Mouse (Mus musculus) spleen, postnatal 10 days (tissue): ENCODE results near the gene Apobec3.
"Not testable (repeated sequence)": the region's sequence is repeated elsewhere in the genome, so short reads cannot be mapped to it uniquely, and the experiment has no call there.

Experiments
- DNase-seq, 2 experiments: peaks; one replicate each; pipeline ENCODE4 v3.0.0; 2021 to 2022; ENCODE audit warnings: low spot score in 2 of 2

The Apobec3 gene

DNA sequence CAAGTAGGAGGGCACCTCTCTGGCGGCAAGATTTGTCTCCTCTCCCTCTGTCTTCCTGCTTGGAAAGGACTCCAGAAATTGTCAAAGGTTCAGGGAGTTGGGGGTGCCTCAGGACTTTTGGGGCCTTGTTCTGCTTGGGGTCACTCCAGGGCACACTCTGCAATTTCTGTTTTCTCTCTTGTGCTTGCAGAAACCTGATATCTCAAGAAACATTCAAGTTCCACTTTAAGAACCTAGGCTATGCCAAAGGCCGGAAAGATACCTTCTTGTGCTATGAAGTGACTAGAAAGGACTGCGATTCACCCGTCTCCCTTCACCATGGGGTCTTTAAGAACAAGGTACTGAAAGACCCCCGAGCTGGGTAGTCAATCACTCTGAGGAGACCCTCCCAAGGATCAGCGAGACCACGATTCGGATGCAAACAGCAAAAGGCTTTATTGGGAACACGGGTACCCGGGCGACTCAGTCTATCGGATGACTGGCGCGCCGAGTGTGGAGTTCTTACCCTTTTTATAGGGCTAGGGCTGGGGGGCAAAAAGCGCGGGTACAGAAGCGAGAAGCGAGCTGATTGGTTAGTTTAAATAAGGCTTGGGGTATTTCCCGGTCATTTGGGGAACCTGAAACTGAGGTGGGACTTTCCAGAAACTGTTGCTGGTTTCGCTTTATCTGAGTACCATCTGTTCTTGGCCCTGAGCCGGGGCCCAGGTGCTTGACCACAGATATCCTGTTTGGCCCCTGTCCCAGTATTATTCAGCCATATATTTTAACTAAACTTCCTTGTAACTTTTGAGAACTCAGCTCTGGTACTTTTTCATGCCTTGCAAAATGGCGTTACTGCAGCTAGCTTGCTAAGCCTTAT is 4.0 kb downstream of the Apobec3 start:
- peak in 1 of 2 experiments; percentile 14 for DNase-seq

- peak in 1 of 2 experiments; percentile 13 for DNase-seq
Observed at GRCm38 (mm10) chr15:79896080-79896725, 4.7 kb downstream of the Apobec3 start.

DNA sequence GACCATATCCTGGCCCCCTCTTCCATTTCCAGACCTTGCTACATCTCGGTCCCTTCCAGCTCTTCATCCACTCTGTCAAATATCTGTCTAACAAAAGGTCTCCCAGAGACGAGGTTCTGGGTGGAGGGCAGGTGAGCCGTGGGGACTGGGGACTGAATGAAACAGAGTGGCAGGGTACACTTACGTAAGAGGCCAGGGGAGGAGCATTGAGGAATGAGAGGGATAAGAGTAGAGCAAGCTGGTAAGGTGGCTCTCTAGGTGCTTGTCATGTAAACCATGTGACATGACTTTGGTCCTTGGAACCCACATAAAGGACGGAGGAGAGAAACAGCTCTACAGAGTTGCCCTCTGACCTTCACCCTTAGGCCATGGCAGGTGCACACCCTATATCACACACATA is 7.5 kb downstream of the Apobec3 start:
- peak in 1 of 2 experiments; percentile 12 for DNase-seq

DNA sequence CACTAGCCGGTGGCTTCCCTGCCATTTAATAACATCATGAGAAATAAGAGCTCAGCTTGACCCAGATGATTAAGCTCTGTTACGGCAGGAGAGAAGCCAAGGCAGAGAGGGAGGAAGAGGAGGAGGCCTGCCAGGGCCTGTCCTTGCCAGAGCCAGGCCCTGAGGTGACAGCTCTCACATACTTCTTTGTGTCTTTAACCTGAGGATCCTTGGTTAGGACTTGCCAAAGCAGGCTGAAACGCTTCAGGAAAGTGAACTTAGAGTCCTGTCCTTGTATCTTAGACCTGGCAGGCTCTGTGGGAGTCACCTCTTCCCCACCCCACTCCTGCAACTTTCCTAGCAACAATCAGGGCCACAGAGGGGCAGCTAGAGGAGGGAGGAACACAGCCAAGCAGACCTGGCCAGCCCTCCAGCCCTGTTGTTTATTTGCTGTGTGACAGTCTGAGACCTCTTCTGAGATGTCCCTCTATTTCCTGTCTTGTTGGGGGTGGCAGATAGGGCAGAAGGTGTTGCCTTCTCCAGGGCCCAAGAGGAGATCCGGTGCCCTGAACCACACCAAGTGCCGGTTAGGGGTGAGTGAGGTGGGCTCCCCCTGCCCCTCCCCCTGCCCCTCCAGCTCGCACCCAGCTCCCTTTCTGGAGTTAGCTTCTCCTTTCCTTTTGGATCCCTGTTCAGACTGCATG is 8.5 kb downstream of the Apobec3 start:
- DNase-seq = peak in 1 of 2 experiments; percentile 13

GRCm38 (mm10) chr15:79900751-79901150 is 9.3 kb downstream of the Apobec3 start:
- DNase-seq = peak in 1 of 2 experiments; percentile 28

DNA sequence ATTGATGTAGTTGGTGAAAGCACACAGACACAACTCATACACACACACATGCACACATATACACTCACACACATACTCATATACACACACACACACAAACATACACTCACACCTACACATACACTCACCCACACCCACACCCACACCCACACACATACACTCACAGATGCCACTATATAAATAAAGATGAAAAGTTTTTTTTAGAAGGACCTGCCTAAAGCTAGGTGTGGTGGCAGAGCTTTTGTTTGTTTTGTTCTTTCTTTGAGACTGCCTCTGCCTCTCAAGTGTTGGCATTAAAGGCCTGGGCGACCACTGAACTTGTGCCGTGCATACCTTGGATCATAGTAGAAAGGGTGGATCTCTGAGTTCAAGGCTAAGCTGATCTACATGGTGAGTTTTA is 9.9 kb downstream of the Apobec3 start:
- no peak for DNase-seq

DNA sequence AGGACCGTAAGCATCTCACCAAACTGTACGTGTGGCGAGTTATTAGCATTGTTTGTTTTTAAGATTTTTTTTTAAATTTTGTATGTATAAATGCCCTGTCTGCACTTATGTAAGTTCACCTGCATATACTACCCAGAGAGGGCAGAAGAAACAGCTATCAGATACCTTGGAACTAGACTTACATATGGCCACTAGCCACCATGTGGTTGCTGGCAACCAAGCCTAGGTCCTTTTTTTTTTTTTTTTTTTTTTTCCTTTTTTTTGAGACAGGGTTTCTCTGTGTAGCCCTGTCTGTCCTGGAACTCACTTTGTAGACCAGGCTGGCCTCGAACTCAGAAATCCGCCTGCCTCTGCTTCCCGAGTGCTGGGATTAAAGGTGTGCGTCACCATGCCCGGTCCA is 11.6 kb downstream of the Apobec3 start:
- not testable (repeated sequence) for DNase-seq

- no peak for DNase-seq
Observed at GRCm38 (mm10) chr15:79903963-79904362, 12.5 kb downstream of the Apobec3 start.

DNA sequence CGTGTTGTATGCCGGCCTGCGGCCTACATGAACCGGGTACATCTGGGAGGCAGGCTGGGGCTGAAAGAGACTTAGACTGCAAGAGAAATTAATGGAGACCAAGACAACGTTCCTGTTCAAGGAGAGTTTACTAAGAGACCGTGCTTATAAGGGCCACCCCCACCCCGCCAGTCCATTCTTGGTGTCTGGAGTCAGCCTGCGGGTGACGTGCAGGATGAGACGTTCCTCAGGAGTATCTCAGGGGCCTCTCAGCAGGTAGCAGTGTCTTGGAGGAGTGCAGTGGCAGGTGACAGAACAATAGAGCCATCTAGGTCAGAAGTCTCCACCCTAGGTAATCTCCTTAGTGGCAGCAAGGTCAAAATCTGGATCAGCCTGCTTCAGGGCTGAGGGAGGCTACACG is 13.2 kb downstream of the Apobec3 start:
- not testable (repeated sequence) for DNase-seq

GRCm38 (mm10) chr15:79905211-79905610 is 13.8 kb downstream of the Apobec3 start:
- no peak for DNase-seq

DNA sequence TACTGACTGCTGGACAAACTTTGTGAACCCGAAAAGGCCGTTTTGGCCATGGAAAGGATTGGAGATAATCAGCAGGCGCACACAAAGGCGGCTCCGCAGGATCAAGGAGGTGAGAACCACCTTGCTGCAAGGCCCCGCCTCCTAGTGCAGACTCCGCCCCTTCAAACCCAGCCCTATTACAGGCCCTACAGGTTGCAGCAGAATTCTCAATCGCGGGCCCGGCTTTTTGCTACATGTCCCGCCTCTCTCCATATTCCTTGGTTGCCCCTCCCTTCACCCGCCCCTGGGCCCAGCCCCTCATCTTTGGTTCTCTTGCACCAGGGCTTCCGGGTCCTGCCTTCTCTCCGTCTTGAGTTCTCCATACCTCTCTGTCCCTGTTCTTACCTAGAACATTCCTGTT is 15.4 kb downstream of the Apobec3 start:
- no peak for DNase-seq

DNA sequence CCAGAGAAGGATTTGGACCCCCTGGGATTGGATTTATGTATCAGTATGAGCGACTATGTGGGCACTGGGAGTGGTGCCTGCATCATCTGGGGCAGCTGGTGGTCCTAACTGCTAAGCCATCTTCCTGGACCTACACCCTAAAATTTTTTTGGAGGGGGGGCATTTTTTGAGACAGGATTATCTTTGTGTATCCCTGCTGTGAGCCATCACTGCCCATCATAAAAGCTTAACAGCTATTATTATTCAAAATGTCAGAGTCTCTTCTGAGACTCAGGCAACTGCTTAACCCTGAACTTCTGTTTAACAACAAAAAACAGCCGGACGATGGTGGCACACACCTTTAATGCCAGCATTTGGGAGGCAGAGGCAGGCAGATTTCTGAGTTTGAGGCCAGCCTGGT is 17.5 kb downstream of the Apobec3 start:
- not testable (repeated sequence) for DNase-seq

- not testable (repeated sequence) for DNase-seq
Observed at GRCm38 (mm10) chr15:79910812-79911211, 19.4 kb downstream of the Apobec3 start.

DNA sequence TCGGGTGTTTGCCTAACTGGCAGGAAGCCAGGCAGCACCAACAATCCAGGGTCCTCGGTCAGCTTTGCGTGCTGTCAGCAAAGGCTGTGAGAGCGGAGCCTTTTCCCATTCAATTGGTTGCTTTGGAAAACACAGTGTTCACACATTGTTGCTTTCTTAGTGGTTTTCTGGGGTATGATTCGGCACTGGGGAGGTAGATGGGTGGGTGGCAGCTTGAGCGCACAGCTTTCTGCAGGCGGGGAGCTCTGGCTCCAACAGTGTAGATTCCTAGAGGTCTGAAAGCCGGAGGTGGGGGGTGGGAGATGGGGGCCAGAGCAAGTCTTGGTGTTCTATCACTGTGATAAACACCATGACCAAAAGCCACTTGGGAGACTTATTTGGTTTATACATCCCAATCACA is 19.9 kb downstream of the Apobec3 start:
- no peak for DNase-seq

DNA sequence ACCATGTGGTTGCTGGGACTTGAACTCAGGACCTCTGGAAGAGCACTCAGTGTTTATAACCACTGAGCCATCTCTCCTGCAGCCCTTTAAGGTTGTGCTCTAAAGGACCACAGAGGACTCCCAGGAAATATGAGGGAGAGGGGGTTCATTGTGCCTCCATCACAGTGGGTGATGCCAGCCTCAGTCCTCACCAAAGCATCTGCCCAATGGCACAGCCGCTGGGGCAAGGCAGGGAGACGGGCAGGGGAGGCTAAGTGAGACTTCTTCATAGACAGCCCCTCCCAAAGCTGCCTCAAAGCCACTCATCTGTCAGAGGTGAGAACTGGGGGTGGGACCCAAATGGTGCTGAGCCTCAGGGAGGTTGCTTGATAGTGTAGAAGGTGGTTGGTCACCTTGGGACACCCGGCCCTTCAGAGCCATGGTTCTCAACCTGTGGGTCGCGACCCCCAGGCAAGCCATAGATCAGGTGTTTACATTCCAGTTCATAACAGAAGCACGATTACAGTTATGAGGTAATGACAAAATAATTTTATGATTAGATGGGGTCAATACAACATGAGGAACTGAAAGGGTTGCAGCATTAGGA is 22.4 kb downstream of the Apobec3 start:
- DNase-seq = no peak

DNA sequence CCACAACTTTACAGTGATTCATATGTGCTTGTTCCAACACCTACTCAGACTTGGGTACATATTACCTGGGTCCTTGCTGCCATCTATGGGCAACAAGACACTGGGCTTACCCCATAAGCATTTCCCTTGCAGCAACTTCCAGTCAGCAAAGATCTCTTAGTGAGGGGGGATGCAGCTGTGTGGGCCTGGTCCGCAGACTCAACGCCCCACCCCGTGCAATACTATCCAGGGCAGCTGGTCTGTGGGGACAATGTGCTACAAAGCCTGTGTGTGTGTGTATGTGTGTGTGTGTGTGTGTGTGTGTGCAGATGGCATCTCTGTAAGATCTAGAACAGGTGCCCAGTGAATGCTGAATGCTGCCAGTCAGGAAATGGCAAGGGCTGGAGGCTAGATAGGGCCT is 22.9 kb downstream of the Apobec3 start:
- DNase-seq = no peak

DNA sequence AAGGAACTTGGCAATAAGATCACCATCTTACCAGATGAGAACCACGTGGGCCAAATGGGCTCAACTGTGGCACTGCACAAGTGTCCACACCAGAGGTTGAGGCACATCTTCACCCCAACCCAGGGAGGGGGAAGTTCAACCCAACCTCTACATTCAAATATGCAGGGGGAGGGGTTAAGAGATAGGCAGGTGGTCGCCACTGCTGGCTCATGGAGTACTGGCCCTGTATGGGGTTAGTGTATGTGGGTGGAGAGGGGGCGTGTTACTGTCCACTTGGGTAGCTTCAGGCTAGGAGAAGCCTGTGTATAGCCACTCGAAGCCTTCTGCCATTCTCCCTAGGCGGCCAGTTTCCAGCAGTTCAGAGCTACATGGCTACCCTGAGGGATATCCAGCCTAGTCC is 24.7 kb downstream of the Apobec3 start:
- DNase-seq = no peak

DNA sequence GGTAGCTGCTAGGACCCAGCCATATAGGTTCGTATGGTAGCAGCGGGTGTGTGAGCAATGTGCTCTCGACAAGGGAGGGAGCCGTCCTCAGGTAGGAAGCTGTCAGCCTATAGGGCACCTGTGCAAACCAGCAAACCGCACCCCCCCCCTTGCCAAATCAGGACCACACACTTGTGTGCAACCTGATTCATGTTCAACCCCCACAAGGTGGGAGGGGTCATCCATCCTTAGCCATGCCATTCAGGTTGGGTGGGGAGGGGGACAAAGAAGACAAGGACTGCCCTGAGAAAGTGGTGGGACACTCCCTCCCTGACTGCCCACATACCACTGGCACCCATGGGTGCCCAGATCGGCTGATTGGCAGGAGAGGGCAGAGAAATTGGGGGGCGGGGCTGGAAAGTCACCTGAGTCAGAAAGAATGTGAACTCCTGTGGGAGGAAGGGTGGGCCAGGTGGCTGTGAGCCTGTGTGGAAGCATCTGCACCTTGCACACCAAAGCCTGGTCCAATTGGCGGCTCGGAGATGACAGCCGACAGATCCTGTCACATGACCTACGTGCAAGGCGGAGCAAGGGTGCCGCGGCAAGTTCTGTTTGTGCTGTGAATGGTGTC is 25.8 kb downstream of the Apobec3 start:
- DNase-seq = no peak

GRCm38 (mm10) chr15:79918485-79918884 is 27.0 kb downstream of the Apobec3 start:
- no peak for DNase-seq

DNA sequence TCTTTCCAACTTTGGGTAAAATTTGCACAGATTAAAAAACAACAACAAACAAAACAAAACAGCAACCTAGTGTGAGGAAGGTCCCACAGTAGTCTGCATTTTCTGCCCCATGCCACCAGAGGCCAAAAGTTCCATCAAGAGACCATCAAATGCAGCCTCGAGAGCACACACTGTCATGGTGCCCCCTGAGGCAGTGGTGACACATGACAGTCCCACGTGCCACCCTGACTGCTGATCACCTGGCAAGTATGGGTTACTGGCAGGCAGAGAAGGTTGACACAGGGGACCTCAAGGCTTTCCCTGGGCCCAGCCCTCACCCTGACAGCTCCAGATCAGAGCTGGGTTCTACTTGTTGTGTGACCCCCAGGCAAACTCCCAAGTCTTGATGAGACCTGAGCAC is 28.3 kb downstream of the Apobec3 start:
- no peak for DNase-seq

DNA sequence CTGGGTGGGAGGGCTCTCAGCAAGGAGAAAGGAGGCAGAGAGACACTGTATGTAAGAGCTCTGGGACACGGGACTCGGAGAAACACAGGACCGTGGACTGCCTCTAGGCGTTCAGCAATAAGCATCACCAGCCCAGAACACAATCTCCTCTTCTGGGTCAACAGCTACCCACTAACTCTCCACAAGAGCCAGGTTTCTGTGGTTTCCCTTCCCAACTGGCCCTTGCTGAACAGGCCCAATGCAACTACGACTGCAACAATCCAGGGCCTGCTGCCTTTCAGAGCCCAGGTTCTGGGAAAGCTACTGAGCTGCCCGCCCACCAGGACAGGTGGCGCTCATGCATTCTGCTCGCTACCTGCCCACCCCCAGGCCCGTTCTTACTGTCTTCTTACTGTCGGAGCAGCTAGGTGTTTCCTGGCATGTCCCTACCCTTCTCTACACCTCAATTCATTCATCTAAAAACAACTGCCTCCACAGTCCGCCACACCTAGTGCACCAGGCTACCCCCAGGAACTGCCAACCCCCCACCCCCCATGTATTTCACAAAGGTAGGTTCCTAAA is 35.5 kb downstream of the Apobec3 start:
- peak; percentile 43 to 49 for DNase-seq
